Mouse (Mus musculus) midbrain, embryonic 10.5 days (tissue): ENCODE data around the gene Pdgfa. TPM values are rescaled to one million over a fixed set of nuclear protein-coding genes. Genes with fewer than 3 reads are reported as not detected.

Experiments
- DNase-seq: peaks from one replicate; pipeline ENCODE4 v3.0.0-alpha.2; 2017; ENCODE audit warnings: low spot score
- H3K27ac ChIP-seq: fragments of 300-500 bp; sonication (generic); replicated peaks from 2 replicates; pipeline ENCODE4 v1.5.1; 2016; ENCODE audit warnings: mild to moderate bottlenecking
- H3K27me3 ChIP-seq: fragments of 300-500 bp; sonication (generic); 2 replicates; pipeline ENCODE4 v1.6.1; 2016; ENCODE audit warnings: low read depth, mild to moderate bottlenecking; ENCODE audit not compliant: poor library complexity, severe bottlenecking
- H3K36me3 ChIP-seq: fragments of 300-500 bp; sonication (generic); 2 replicates; pipeline ENCODE4 v1.6.1; 2016; ENCODE audit warnings: mild to moderate bottlenecking, moderate library complexity
- H3K4me1 ChIP-seq: fragments of 300-500 bp; sonication (generic); 2 replicates; pipeline ENCODE4 v1.6.1; 2016
- H3K4me3 ChIP-seq: fragments of 300-500 bp; sonication (generic); 2 replicates; pipeline ENCODE4 v1.5.1; 2016; ENCODE audit warnings: mild to moderate bottlenecking, moderate library complexity
- H3K9me3 ChIP-seq: fragments of 300-500 bp; sonication (generic); replicated peaks from 2 replicates; pipeline ENCODE4 v1.6.1; 2016; ENCODE audit warnings: mild to moderate bottlenecking
- WGBS: fragments of 180-500 bp; shearing (Covaris S2); methylation state at CpG from one replicate; pipeline ENCODE4 v1.1.7; 2016; 5-methylcytosine and 5-hydroxymethylcytosine counted together
- polyA plus RNA-seq: library from polyadenylated mRNA; unstranded; fragments of >200 nt; fragmentation: Nextera tagmentation; extraction: Ambion mirVana; gene quantifications from 2 replicates; pipeline ENCODE4 v1.2.1, GENCODE M21; 2016

Pdgfa gene
- polyA plus RNA-seq, 1 experiment from 2014 or later: 6.8 TPM

GRCm38 (mm10) chr5:138971405-138971804 is 25.8 kb downstream of the Pdgfa start:
- WGBS: 86% methylated on average over 9 of the region's 9 CpGs
- Histone ChIP-seq H3K4me1 (peaks cover 3% of the 10 kb centered on the region), H3K27me3 (no peaks in the 10 kb centered on the region), H3K36me3 (no peaks in the 10 kb centered on the region), H3K4me3 (no peak overlapping the region), H3K9me3 (no peaks in the 10 kb centered on the region), H3K27ac (no peak overlapping the region)
- DNase-seq: no peak

- Histone ChIP-seq H3K4me1 (peaks cover 15% of the 10 kb centered on the region), H3K27me3 (no peaks in the 10 kb centered on the region), H3K36me3 (no peaks in the 10 kb centered on the region), H3K9me3 (no peaks in the 10 kb centered on the region), H3K27ac (no peak overlapping the region), H3K4me3 (no peak overlapping the region)
- 74% methylated on average over 7 of the region's 7 CpGs for WGBS
- DNase-seq: no peak
These were observed 27.1 kb downstream of the Pdgfa start for GRCm38 (mm10) chr5:138970056-138970490.

DNA sequence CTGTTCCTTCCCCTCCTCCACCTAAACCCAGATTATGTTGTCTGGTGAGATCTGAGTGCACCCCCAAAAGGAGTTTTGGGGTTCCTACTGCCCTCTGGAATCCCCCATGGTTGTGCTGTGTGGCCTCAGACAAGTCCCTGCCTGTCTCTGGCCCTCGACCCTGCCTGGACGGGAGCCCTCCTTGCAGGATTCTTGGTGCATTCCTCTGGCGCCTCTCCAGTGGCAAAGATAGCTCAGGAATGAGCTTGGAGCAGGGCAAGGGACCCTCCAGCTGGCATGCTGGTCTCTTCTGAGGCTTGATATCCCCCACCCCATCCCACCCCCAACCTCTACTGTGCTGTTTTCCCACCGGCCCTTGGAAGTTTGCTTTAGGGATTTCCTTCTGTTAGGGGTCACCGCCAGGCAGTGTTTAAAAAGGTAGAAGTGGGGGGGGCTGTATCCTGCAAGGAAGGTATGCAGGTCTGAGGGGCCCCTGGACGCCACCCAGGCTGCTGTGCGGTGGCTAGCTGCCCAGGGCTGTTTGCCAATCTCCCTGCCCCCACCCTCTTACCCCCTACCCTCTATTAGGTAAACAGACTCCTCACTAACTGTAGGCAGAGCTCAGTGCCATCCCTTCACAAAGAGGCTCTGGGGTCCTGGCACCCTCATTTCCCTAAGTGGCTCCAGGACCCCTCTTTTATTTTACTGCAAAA is 31.0 kb downstream of the Pdgfa start:
- H3K4me1 ChIP-seq: peaks cover 15% of the 10 kb centered on the region

GRCm38 (mm10) chr5:138965590-138965989 is 31.6 kb downstream of the Pdgfa start:
- Histone ChIP-seq H3K9me3 (no peaks in the 10 kb centered on the region), H3K27ac (no peak overlapping the region; the same call in 1 of the 2 replicates), H3K4me1 (peaks cover 14% of the 10 kb centered on the region), H3K36me3 (no peaks in the 10 kb centered on the region), H3K4me3 (no peak overlapping the region), H3K27me3 (no peaks in the 10 kb centered on the region)
- DNase-seq: no peak
- WGBS: 83% methylated on average over 2 of the region's 2 CpGs

More for the DNA sequence above, 31.0 kb downstream of the Pdgfa start:
- Histone ChIP-seq H3K27ac (peak overlapping the region; percentile 38; the same call in 1 of the 2 replicates), H3K9me3 (no peaks in the 10 kb centered on the region), H3K4me3 (no peak overlapping the region), H3K36me3 (no peaks in the 10 kb centered on the region), H3K27me3 (no peaks in the 10 kb centered on the region)
- 50% methylated on average over 7 of the region's 7 CpGs for WGBS
- no peak for DNase-seq

- no peaks in the 10 kb centered on the region for H3K27me3 ChIP-seq
- 77% methylated on average over 10 of the region's 10 CpGs for WGBS
- 0 out of 2 replicates have a peak overlapping the region, but pooled peaks have one; percentile 28 for H3K27ac ChIP-seq
- peaks cover 11% of the 10 kb centered on the region; the same call in 1 of the 2 replicates for H3K4me1 ChIP-seq
- H3K36me3 ChIP-seq: no peaks in the 10 kb centered on the region
- H3K9me3 ChIP-seq: no peaks in the 10 kb centered on the region
- H3K4me3 ChIP-seq: no peak overlapping the region
- no peak for DNase-seq
These were observed 40.7 kb downstream of the Pdgfa start for GRCm38 (mm10) chr5:138956427-138956833.

DNA sequence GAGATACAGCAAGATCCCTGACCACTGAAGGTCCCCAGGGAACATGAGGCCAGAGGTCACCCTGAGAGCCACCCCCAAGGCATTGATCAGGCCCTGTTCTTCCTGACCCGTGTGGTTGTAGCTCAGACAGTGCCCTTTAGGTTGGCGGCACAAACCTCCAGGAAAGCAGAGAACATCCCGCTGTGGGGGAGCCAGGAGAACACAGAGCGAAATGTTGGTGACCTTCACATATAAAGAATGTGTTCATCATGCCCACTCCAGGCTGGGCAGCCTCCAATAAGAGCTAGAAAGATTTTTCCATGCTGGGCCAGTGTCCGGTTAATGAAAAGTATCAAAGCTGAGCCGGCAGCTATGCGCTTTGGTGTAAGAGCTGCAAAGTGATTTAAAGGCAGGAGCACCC is 43.2 kb downstream of the Pdgfa start:
- Histone ChIP-seq H3K36me3 (no peaks in the 10 kb centered on the region), H3K9me3 (no peaks in the 10 kb centered on the region), H3K27ac (no peak overlapping the region), H3K27me3 (no peaks in the 10 kb centered on the region), H3K4me1 (peaks cover 14% of the 10 kb centered on the region; the same call in 1 of the 2 replicates), H3K4me3 (no peak overlapping the region)
- 80% methylated on average over 7 of the region's 7 CpGs for WGBS
- no peak for DNase-seq

DNA sequence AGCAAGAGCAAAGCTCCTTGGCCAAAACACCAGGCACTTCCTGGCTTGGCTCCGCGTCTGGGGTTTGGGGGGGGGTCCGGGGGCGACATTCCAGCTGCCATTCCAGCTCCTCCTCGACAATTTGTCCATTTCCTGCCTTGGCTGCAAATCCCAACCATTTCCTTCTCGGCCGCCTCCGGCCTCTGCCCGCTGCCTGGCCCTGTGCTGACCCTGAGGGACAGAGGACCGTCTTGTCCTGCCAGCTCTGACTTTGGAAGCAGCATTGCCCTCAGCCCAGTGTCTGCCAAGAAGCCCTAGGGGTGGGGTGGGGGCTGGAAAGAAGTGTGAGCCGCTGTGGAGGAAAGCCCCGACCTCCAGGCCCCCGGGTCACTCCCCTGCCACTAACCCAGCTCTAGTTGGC is 44.2 kb downstream of the Pdgfa start:
- 0 out of 2 replicates have a peak overlapping the region, but pooled peaks have one; percentile 13 for H3K27ac ChIP-seq
- H3K4me1 ChIP-seq: peaks cover 19% of the 10 kb centered on the region
- H3K27me3 ChIP-seq: no peaks in the 10 kb centered on the region
- no peak overlapping the region for H3K4me3 ChIP-seq
- H3K9me3 ChIP-seq: no peaks in the 10 kb centered on the region
- 71% methylated on average over 13 of the region's 13 CpGs for WGBS
- no peaks in the 10 kb centered on the region for H3K36me3 ChIP-seq
- DNase-seq: no peak

- DNase-seq: no peak
These were observed 45.9 kb downstream of the Pdgfa start for GRCm38 (mm10) chr5:138951305-138951704.

GRCm38 (mm10) chr5:138949165-138949564 is 48.0 kb downstream of the Pdgfa start:
- DNase-seq: no peak
- Histone ChIP-seq H3K4me1 (peaks cover 13% of the 10 kb centered on the region), H3K36me3 (no peaks in the 10 kb centered on the region), H3K9me3 (no peaks in the 10 kb centered on the region), H3K27ac (no peak overlapping the region), H3K27me3 (no peaks in the 10 kb centered on the region), H3K4me3 (no peak overlapping the region)
- WGBS: 90% methylated on average over 6 of the region's 6 CpGs

More at GRCm38 (mm10) chr5:138951305-138951704, 45.9 kb downstream of the Pdgfa start:
- Histone ChIP-seq H3K36me3 (no peaks in the 10 kb centered on the region), H3K27ac (no peak overlapping the region), H3K9me3 (no peaks in the 10 kb centered on the region), H3K4me3 (no peak overlapping the region), H3K27me3 (no peaks in the 10 kb centered on the region), H3K4me1 (peaks cover 21% of the 10 kb centered on the region)
- 96% methylated on average over 2 of the region's 2 CpGs for WGBS

- Histone ChIP-seq H3K27ac (peak overlapping the region; percentile 72), H3K9me3 (no peaks in the 10 kb centered on the region), H3K4me1 (peaks cover 13% of the 10 kb centered on the region), H3K36me3 (no peaks in the 10 kb centered on the region), H3K4me3 (no peak overlapping the region), H3K27me3 (no peaks in the 10 kb centered on the region)
- no peak for DNase-seq
- WGBS: 57% methylated on average over 13 of the region's 13 CpGs
These were observed 48.9 kb downstream of the Pdgfa start for GRCm38 (mm10) chr5:138948031-138948980.

DNA sequence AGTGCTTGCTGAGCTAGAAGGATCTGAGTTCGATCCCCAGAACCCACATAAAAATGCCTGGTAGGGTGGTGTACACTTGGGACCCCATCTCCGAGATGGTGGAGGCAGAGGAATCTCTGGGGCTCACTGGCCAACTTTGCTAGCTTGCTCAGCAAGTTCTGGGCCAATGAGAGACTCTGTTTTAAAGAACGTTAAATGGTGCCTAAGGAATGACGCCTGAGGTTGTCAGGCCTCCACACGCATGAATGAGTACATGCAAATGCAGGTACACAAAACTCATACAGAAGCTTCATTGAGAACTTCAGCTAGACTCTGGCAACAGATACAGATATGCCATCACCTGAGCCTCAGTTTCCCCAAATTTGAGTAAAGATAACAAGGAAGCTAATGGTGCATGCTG is 49.7 kb downstream of the Pdgfa start:
- Histone ChIP-seq H3K27ac (peak overlapping the region; percentile 72; the same call in 1 of the 2 replicates), H3K36me3 (no peaks in the 10 kb centered on the region), H3K27me3 (no peaks in the 10 kb centered on the region), H3K4me3 (no peak overlapping the region), H3K9me3 (no peaks in the 10 kb centered on the region), H3K4me1 (peaks cover 13% of the 10 kb centered on the region)
- no peak for DNase-seq
- WGBS: 85% methylated on average over 5 of the region's 5 CpGs

DNA sequence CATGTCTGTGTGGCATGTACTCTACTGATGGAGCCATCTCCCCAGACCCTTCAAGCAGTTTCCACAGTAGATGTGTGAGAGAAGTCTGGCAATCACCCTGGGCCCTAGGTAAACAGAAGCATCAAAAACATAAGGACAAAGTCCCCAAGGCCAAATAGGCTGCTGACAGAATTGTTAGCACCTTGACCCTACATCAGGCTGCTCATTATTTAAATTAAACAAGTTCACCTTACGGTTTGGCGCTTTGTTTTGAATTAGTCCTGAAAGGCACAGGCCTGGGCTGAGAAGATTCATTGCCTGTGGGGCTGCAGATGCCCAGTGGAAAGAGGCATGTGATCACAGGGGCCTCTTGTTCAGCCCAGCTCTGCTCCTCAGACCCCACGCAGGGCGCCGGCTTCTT is 50.2 kb downstream of the Pdgfa start:
- no peak for DNase-seq
- H3K27ac ChIP-seq: no peak overlapping the region
- WGBS: 92% methylated on average over 5 of the region's 5 CpGs

More for the DNA sequence above, 50.2 kb downstream of the Pdgfa start:
- H3K36me3 ChIP-seq: no peaks in the 10 kb centered on the region
- no peaks in the 10 kb centered on the region for H3K27me3 ChIP-seq
- H3K4me1 ChIP-seq: peaks cover 13% of the 10 kb centered on the region
- H3K4me3 ChIP-seq: no peak overlapping the region
- H3K9me3 ChIP-seq: no peaks in the 10 kb centered on the region
